Mouse (Mus musculus) neural tube, embryonic 11.5 days (tissue): ENCODE data around the gene Nap1l1. TPM values are rescaled to one million over a fixed set of nuclear protein-coding genes. Genes with fewer than 3 reads are reported as not detected.

Source experiments
- ATAC-seq: fragments of 200-750 bp; cut with Nextera tagmentation; 2 replicates; pipeline ENCODE4 v1.8.0; 2017; ENCODE audit warnings: moderate number of reproducible peaks, mild to moderate bottlenecking, moderate TSS enrichment, moderate library complexity; ENCODE audit not compliant: insufficient read depth, low FRiP score, low TSS enrichment
- DNase-seq: peaks from one replicate; pipeline ENCODE4 v3.0.0-alpha.2; 2015; ENCODE audit warnings: low spot score
- H3K27ac ChIP-seq: fragments of 300-500 bp; sonication (generic); 2 replicates; pipeline ENCODE4 v1.5.1; 2014; ENCODE audit warnings: low read depth, mild to moderate bottlenecking, low read length
- H3K27me3 ChIP-seq: fragments of 300-500 bp; sonication (generic); 2 replicates; pipeline ENCODE4 v1.6.1; 2014; ENCODE audit warnings: mild to moderate bottlenecking, low read length, mixed read lengths; ENCODE audit not compliant: control insufficient read depth, insufficient read depth
- H3K36me3 ChIP-seq: fragments of 300-500 bp; sonication (generic); 2 replicates; pipeline ENCODE4 v1.6.1; 2014; ENCODE audit warnings: mild to moderate bottlenecking, low read length, moderate library complexity, mixed read lengths; ENCODE audit not compliant: control insufficient read depth, insufficient read depth
- H3K4me1 ChIP-seq: fragments of 300-500 bp; sonication (generic); 2 replicates; pipeline ENCODE4 v1.6.1; 2014; ENCODE audit warnings: low read length, mixed read lengths; ENCODE audit not compliant: control insufficient read depth, insufficient read depth
- H3K4me2 ChIP-seq: fragments of 300-500 bp; sonication (generic); 2 replicates; pipeline ENCODE4 v1.6.1; 2014; ENCODE audit warnings: low read depth, mild to moderate bottlenecking, moderate library complexity
- H3K4me3 ChIP-seq: fragments of 300-500 bp; sonication (generic); 2 replicates; pipeline ENCODE4 v1.5.1; 2014; ENCODE audit warnings: low read depth, low read length
- H3K9ac ChIP-seq: fragments of 300-500 bp; sonication (generic); 2 replicates; pipeline ENCODE4 v1.6.1; 2014; ENCODE audit warnings: mild to moderate bottlenecking, low read length
- H3K9me3 ChIP-seq: fragments of 300-500 bp; sonication (generic); 2 replicates; pipeline ENCODE4 v1.6.1; 2016; ENCODE audit warnings: low read length; ENCODE audit not compliant: control insufficient read depth
- WGBS: fragments of 180-500 bp; shearing (Covaris S2); extraction: QIAGEN DNeasy Blood & Tissue Kit; methylation state at CpG from one replicate; pipeline ENCODE4 v1.1.7; 2014; 5-methylcytosine and 5-hydroxymethylcytosine counted together
- polyA plus RNA-seq: library from polyadenylated mRNA; unstranded; fragments of >200 nt; fragmentation: Nextera tagmentation; extraction: Ambion mirVana; gene quantifications from 2 replicates; pipeline ENCODE4 v1.2.1, GENCODE M21; 2014

Gene Nap1l1
- polyA plus RNA-seq, 1 experiment from 2014 or later, result 339 TPM

GRCm38 (mm10) chr10:111515071-111516010, 42.3 kb downstream of the Nap1l1 start:
- 88% methylated on average over 17 of the region's 17 CpGs for WGBS
- no peak for ATAC-seq

GRCm38 (mm10) chr10:111516172-111516588, 43.2 kb downstream of the Nap1l1 start:
- ATAC-seq (no peak), DNase-seq (no peak)
- H3K9me3 ChIP-seq, result no peaks in the 10 kb centered on the region
- H3K9ac ChIP-seq, result no peak overlapping the region
- H3K27me3 ChIP-seq, result no peaks in the 10 kb centered on the region
- H3K4me3 ChIP-seq, result no peak overlapping the region
- H3K27ac ChIP-seq, result no peak overlapping the region
- 65% methylated on average over 13 of the region's 13 CpGs for WGBS
- H3K4me1 ChIP-seq, result no peaks in the 10 kb centered on the region; the same call in 1 of the 2 replicates
- no peaks in the 10 kb centered on the region for H3K36me3 ChIP-seq
- H3K4me2 ChIP-seq, result no peak overlapping the region

More at GRCm38 (mm10) chr10:111515071-111516010, 42.3 kb downstream of the Nap1l1 start:
- Histone ChIP-seq H3K27ac (no peak overlapping the region), H3K4me2 (no peak overlapping the region), H3K4me1 (no peaks in the 10 kb centered on the region; the same call in 1 of the 2 replicates), H3K36me3 (no peaks in the 10 kb centered on the region), H3K9me3 (no peaks in the 10 kb centered on the region), H3K4me3 (no peak overlapping the region), H3K27me3 (no peaks in the 10 kb centered on the region), H3K9ac (no peak overlapping the region)
- no peak for DNase-seq

- Histone ChIP-seq H3K27ac (no peak overlapping the region), H3K9me3 (no peaks in the 10 kb centered on the region), H3K27me3 (no peaks in the 10 kb centered on the region), H3K4me3 (no peak overlapping the region), H3K4me1 (no peaks in the 10 kb centered on the region; the same call in 1 of the 2 replicates), H3K9ac (no peak overlapping the region), H3K36me3 (no peaks in the 10 kb centered on the region), H3K4me2 (no peak overlapping the region)
- 89% methylated on average over 8 of the region's 8 CpGs for WGBS
- no peak for ATAC-seq
- no peak for DNase-seq
These were observed 43.9 kb downstream of the Nap1l1 start for GRCm38 (mm10) chr10:111516804-111517436.

- no peaks in the 10 kb centered on the region for H3K36me3 ChIP-seq
- H3K9me3 ChIP-seq, result no peaks in the 10 kb centered on the region
- H3K9ac ChIP-seq, result no peak overlapping the region
- no peaks in the 10 kb centered on the region; the same call in 1 of the 2 replicates for H3K4me1 ChIP-seq
- no peak overlapping the region for H3K27ac ChIP-seq
- H3K27me3 ChIP-seq, result no peaks in the 10 kb centered on the region
- no peak overlapping the region for H3K4me2 ChIP-seq
- H3K4me3 ChIP-seq, result no peak overlapping the region
- 73% methylated on average over 4 of the region's 4 CpGs for WGBS
- ATAC-seq (no peak), DNase-seq (no peak)
These were observed 45.3 kb downstream of the Nap1l1 start for GRCm38 (mm10) chr10:111518350-111518749.

- Histone ChIP-seq H3K4me2 (no peak overlapping the region), H3K9ac (no peak overlapping the region), H3K27ac (no peak overlapping the region), H3K27me3 (no peaks in the 10 kb centered on the region), H3K4me1 (no peaks in the 10 kb centered on the region; the same call in 1 of the 2 replicates), H3K9me3 (no peaks in the 10 kb centered on the region), H3K36me3 (no peaks in the 10 kb centered on the region), H3K4me3 (no peak overlapping the region)
- no peak for DNase-seq
- 59% methylated on average over 24 of the region's 24 CpGs for WGBS
- no peak for ATAC-seq
These were observed 46.8 kb downstream of the Nap1l1 start for GRCm38 (mm10) chr10:111519620-111520370.

- no peaks in the 10 kb centered on the region; the same call in 1 of the 2 replicates for H3K4me1 ChIP-seq
- ATAC-seq (no peak), DNase-seq (no peak)
- 73% methylated on average over 3 of the region's 3 CpGs for WGBS
- H3K27me3 ChIP-seq, result no peaks in the 10 kb centered on the region
- H3K4me2 ChIP-seq, result no peak overlapping the region
- H3K4me3 ChIP-seq, result no peak overlapping the region
- no peaks in the 10 kb centered on the region for H3K9me3 ChIP-seq
- H3K36me3 ChIP-seq, result no peaks in the 10 kb centered on the region
- no peak overlapping the region for H3K27ac ChIP-seq
- no peak overlapping the region for H3K9ac ChIP-seq
These were observed 47.6 kb downstream of the Nap1l1 start for GRCm38 (mm10) chr10:111520621-111521020.

GRCm38 (mm10) chr10:111521636-111522035, 48.6 kb downstream of the Nap1l1 start:
- Histone ChIP-seq H3K4me1 (no peaks in the 10 kb centered on the region; the same call in 1 of the 2 replicates), H3K4me3 (no peak overlapping the region), H3K4me2 (no peak overlapping the region), H3K9me3 (no peaks in the 10 kb centered on the region), H3K27me3 (no peaks in the 10 kb centered on the region), H3K36me3 (no peaks in the 10 kb centered on the region), H3K27ac (no peak overlapping the region), H3K9ac (no peak overlapping the region)
- WGBS, result 59% methylated on average over 4 of the region's 4 CpGs
- DNase-seq (no peak), ATAC-seq (no peak)

GRCm38 (mm10) chr10:111522230-111522629, 49.2 kb downstream of the Nap1l1 start:
- Histone ChIP-seq H3K4me3 (no peak overlapping the region), H3K4me1 (no peaks in the 10 kb centered on the region; the same call in 1 of the 2 replicates), H3K27me3 (no peaks in the 10 kb centered on the region), H3K4me2 (no peak overlapping the region), H3K36me3 (no peaks in the 10 kb centered on the region), H3K27ac (no peak overlapping the region), H3K9ac (no peak overlapping the region), H3K9me3 (no peaks in the 10 kb centered on the region)
- WGBS, result 86% methylated on average over 4 of the region's 4 CpGs
- DNase-seq, result no peak
- ATAC-seq, result no peak
